Mouse (Mus musculus) ES-E14 (cell line): ENCODE measurements around the gene Lonp2. TPM values are rescaled to one million over a fixed set of nuclear protein-coding genes. Genes with fewer than 3 reads are reported as not detected.
A peak's percentile ranks its signal among the peaks of the same experiment; 100 is the strongest.

ENCODE experiments used
- DNase-seq: peaks from one replicate; pipeline ENCODE4 v3.0.0-alpha.2; 2013; ENCODE audit warnings: low read depth, low spot score
- H3K27ac ChIP-seq: 2 replicates; pipeline ENCODE4 v1.5.1; 2012; ENCODE audit warnings: low read depth, mild to moderate bottlenecking, low read length, moderate library complexity, mixed read lengths; ENCODE audit not compliant: poor library complexity, insufficient read depth, severe bottlenecking
- H3K36me3 ChIP-seq: 2 replicates; pipeline ENCODE4 v1.6.1; 2012; ENCODE audit warnings: mild to moderate bottlenecking, low read length, moderate library complexity, mixed read lengths; ENCODE audit not compliant: control insufficient read depth, poor library complexity, insufficient read depth, severe bottlenecking
- H3K4me1 ChIP-seq, 2 experiments: fragments of 150-350 bp in 1 of 2; sonication (generic) in 1 of 2; 2 replicates each; pipeline ENCODE4 v1.6.1; 2012; ENCODE audit warnings: low read length in 2 of 2, mild to moderate bottlenecking in 1 of 2, mixed read lengths in 1 of 2; ENCODE audit not compliant: control insufficient read depth in 2 of 2, insufficient read depth in 2 of 2, poor library complexity in 1 of 2
- H3K4me3 ChIP-seq, 2 experiments: fragments of 150-350 bp in 1 of 2; sonication (generic) in 1 of 2; 2 replicates each; pipeline ENCODE4 v1.5.1; 2012; ENCODE audit warnings: low read length in 2 of 2, low read depth in 1 of 2, mild to moderate bottlenecking in 1 of 2, mixed read lengths in 1 of 2; ENCODE audit not compliant: insufficient read depth in 1 of 2, poor library complexity in 1 of 2, severe bottlenecking in 1 of 2
- H3K9ac ChIP-seq: 2 replicates; pipeline ENCODE4 v1.6.1; 2012; ENCODE audit warnings: low read depth, mild to moderate bottlenecking, low read length, mixed read lengths; ENCODE audit not compliant: poor library complexity, insufficient read depth, severe bottlenecking
- H3K9me3 ChIP-seq: fragments of 150-350 bp; sonication (generic); 2 replicates; pipeline ENCODE4 v1.6.1; 2012; ENCODE audit warnings: low read depth, mild to moderate bottlenecking, low read length; ENCODE audit not compliant: control insufficient read depth, insufficient read depth
- CHD2 ChIP-seq: IDR thresholded peaks from 2 replicates; pipeline ENCODE4 v1.6.1; 2014; ENCODE audit warnings: mild to moderate bottlenecking, low read depth, low read length, inconsistent platforms
- HCFC1 ChIP-seq: IDR thresholded peaks from 2 replicates; pipeline ENCODE4 v1.6.1; 2012; ENCODE audit warnings: low read length, inconsistent platforms, borderline replicate concordance; ENCODE audit not compliant: insufficient read depth
- MAFK ChIP-seq: IDR thresholded peaks from 2 replicates; pipeline ENCODE4 v1.6.1; 2014; ENCODE audit warnings: mild to moderate bottlenecking, low read depth, low read length, inconsistent platforms; ENCODE audit not compliant: insufficient read depth
- ZC3H11A ChIP-seq: IDR thresholded peaks from 2 replicates; pipeline ENCODE4 v1.6.1; 2012; ENCODE audit warnings: low read depth, mild to moderate bottlenecking, inconsistent platforms, low read length, borderline replicate concordance
- ZNF384 ChIP-seq: IDR thresholded peaks from 2 replicates; pipeline ENCODE4 v1.6.1; 2012; ENCODE audit warnings: low read depth, low read length, inconsistent platforms
- in situ Hi-C, 2 experiments: fragments of 600-800 bp; cut with MboI; formaldehyde crosslinking; loops; one replicate each; pipeline ENCODE4 v1.15.1; 2025; ENCODE audit warnings: low sequenced_read_pairs in 2 of 2, inconsistent platforms in 1 of 2; ENCODE audit not compliant: unreplicated experiment in 2 of 2
- total RNA-seq: library from RNA; depleted of rRNA; stranded (reverse); fragments of 300-350 nt; gene quantifications from 2 replicates; pipeline ENCODE4 v1.2.3, GENCODE M21; 2012

Lonp2 gene
- total RNA-seq, 1 experiment: 39.1 TPM

DNA sequence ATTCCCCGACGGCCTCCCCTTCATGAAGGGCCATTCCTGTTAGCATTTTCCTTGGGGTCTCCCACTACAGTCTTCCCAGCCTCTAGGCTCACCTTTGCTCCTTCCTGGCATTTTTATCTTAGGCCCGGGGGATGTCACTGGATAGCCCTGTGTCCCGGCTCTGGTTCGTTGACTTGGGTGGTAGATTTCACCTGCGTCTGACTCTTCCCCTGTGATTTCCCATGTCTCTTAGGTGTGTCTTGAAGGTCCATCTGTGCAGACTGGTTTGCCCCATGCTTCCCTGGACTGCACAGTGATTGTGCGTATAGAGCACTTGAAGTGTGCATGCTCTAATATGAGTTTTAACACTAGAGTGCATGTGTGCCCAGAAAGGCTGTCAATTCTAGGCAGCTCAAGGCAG, 1.1 kb downstream of the Lonp2 start:
- peak overlapping the region; percentile 42; the same call in 1 of the 2 replicates for H3K9ac ChIP-seq
- peaks cover 0 to 4% of the 10 kb centered on the region in 2 experiments; a peak in 1 of 4 replicates for H3K4me1 ChIP-seq
- no peak for DNase-seq
- no peaks in the 10 kb centered on the region for H3K9me3 ChIP-seq
- TF ChIP-seq HCFC1 (no peak), MAFK (no peak), ZNF384 (no peak), CHD2 (no peak), ZC3H11A (no peak)
- H3K27ac ChIP-seq: no peak overlapping the region
- no peaks in the 10 kb centered on the region for H3K36me3 ChIP-seq
- in situ Hi-C loops: loop anchor here in 1 of 2 experiments (25.0 kb wide), 1 partner anchor 287 kb away; no protein-coding TSS in a partner anchor
- peak overlapping the region; percentile 85 to 88; a peak in 3 of 4 replicates for H3K4me3 ChIP-seq

DNA sequence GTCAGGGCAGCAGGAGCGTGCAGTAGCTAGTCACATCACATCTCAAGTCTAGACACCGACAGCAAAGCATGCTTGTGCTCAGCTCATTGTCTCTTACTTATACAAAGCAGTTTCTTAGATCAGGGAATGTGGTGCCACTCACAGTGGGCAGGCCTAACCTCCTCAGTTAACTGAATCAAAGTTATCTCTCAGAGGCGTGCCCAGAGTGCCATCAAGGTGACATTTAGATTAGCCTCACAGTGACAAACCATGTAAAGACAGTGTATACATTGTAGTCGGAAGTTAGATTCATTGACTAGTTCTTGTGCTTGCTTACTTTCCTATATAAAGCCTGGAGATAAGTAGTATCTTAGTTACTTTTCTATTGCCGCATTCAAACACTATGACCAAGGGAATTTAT, 6.4 kb downstream of the Lonp2 start:
- H3K9ac ChIP-seq: no peak overlapping the region
- TF ChIP-seq MAFK: no peak
- TF ChIP-seq ZNF384: no peak
- no peak for TF ChIP-seq HCFC1
- no peak for TF ChIP-seq ZC3H11A
- TF ChIP-seq CHD2: no peak
- in situ Hi-C loops: no loop called here
- no peak for DNase-seq
- no peaks in the 10 kb centered on the region for H3K4me1 ChIP-seq
- H3K9me3 ChIP-seq: no peaks in the 10 kb centered on the region
- no peak overlapping the region for H3K27ac ChIP-seq
- H3K4me3 ChIP-seq: no peak overlapping the region
- 0 out of 2 replicates have a peak, but pooled peaks cover 1% of the 10 kb centered on the region for H3K36me3 ChIP-seq

GRCm38 (mm10) chr8:86631395-86631794, 7.6 kb downstream of the Lonp2 start:
- TF ChIP-seq ZC3H11A (no peak), MAFK (no peak), CHD2 (no peak), HCFC1 (no peak), ZNF384 (no peak)
- H3K36me3 ChIP-seq: 0 out of 2 replicates have a peak, but pooled peaks cover 1% of the 10 kb centered on the region
- no peak overlapping the region for H3K9ac ChIP-seq
- no peaks in the 10 kb centered on the region for H3K9me3 ChIP-seq
- in situ Hi-C loops: no loop called here
- no peak overlapping the region for H3K4me3 ChIP-seq
- no peak for DNase-seq
- no peak overlapping the region for H3K27ac ChIP-seq
- no peaks in the 10 kb centered on the region for H3K4me1 ChIP-seq

DNA sequence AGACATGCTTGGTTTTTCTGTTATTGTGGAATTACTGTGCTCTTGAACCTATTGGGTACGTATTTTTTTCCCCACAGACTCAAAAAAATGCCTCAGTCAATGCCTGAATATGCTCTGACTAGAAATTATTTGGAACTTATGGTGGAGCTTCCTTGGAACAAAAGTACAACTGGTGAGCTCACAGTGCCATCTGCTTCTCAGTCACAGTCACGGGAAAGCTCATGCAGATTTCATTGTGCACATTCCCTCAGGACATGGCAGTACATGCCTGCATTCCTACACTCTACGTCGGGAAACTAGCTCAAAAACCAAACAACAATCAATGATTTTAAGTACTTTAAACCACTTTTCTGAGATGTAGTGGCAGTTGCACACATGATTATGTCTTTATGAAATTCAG, 14.0 kb downstream of the Lonp2 start:
- Histone ChIP-seq H3K9me3 (no peaks in the 10 kb centered on the region), H3K36me3 (0 out of 2 replicates have a peak, but pooled peaks cover 1% of the 10 kb centered on the region), H3K4me3 (no peak overlapping the region), H3K27ac (no peak overlapping the region), H3K9ac (no peak overlapping the region), H3K4me1 (no peaks in the 10 kb centered on the region)
- TF ChIP-seq ZNF384 (no peak), HCFC1 (no peak), MAFK (no peak), CHD2 (no peak), ZC3H11A (no peak)
- DNase-seq: no peak
- in situ Hi-C loops: no loop called here
